ENCODE assay signal across 26 mouse cellular contexts in the genomic region with DNA sequence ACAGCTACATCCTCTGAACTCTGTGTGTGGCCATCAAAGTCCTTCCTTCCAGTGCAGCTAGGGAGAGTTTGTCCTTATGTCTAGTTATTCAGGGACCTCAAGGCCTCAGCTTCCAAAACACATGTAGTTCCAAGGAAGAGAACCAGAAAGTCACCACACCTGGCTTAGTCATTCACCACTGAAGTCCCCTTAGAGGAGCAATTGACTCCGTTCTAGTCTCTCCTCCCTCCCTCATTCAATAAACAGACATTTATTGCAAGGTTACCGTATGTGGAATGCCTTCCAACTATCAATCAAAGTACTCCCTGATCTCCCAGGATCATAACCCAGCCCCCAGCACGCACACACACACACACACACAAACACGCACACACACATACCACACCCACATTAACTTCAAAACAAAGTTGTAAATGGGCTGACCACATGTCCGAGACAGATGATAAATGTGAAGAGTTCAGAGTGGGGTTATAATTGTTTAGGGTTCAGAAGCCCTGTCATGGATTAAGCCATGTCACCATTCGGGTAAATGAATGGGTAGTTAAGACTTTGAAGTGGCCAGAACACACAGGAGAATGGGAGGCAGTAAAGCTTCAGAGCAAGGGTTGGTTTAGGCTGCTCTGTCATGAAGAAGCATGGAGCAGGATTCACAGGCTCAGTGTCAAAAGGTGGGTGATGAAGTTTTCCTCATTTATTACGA.
DNase-seq lines count a peak whose midpoint lies in the region; ATAC-seq and TF ChIP-seq lines count a peak whose summit lies in the region.
"Had no signal": no experiment of that assay in that cellular context is flagged by ENCODE, and none has a peak within 500 bp of the region (broad histone marks: within the 10 kb centered on the region; RNA-seq: fewer than 3 reads in every experiment).

No protein-coding gene starts in this region.

- no peaks in the 10 kb centered on the region for H3K36me3 ChIP-seq in neural tube, embryonic 15.5 days
- no peaks in the 10 kb centered on the region for H3K36me3 ChIP-seq in intestine, embryonic 16.5 days (ENCODE audit: control insufficient read depth, insufficient read depth, low read length)
- no peaks in the 10 kb centered on the region for H3K36me3 ChIP-seq in liver, embryonic 13.5 days
- no peaks in the 10 kb centered on the region for H3K36me3 ChIP-seq in small intestine, adult 2 months (ENCODE audit: control insufficient read depth, insufficient read depth, low read length)
- H3K36me3 ChIP-seq: embryonic facial prominence, embryonic 13.5 days; forebrain, embryonic 10.5 days; heart, embryonic 10.5 days; heart, embryonic 15.5 days; kidney, embryonic 15.5 days; limb, embryonic 12.5 days; midbrain, embryonic 13.5 days had no signal

- TF ChIP-seq POLR2A in small intestine, adult 2 months (IDR thresholded peaks at IDR 0.05; ENCODE audit: low read depth, low read length), result no peak

- no peak for ATAC-seq in neural tube, embryonic 15.5 days (ENCODE audit: low FRiP score)
- ATAC-seq in intestine, embryonic 16.5 days, result peak; percentile 51
- ATAC-seq in liver, embryonic 13.5 days (ENCODE audit: low read depth), result no peak
- ATAC-seq in granulocyte monocyte progenitor cell, adult 5-6 weeks (replicated peaks; ENCODE audit: poor library complexity, severe bottlenecking), result no peak
- ATAC-seq: forebrain, embryonic 16.5 days; hindbrain, embryonic 16.5 days; lung, postnatal 0 days had no signal

- DNase-seq in neural tube, embryonic 10.5 days (ENCODE audit: extremely low spot score, low spot score), result peak; percentile 29
- DNase-seq in liver, embryonic 13.5 days, result no peak
- DNase-seq in cerebellum, postnatal 10 days, result no peak
- DNase-seq in right cerebral cortex, adult 18-20 months, result no peak
- DNase-seq: adrenal gland, postnatal 25 days; cerebellum, adult 11-12 months; cerebellum, postnatal 14 days; gastrocnemius, postnatal 10 days; heart, adult 11 months; layer of hippocampus, adult 9-11 months; lung, adult 18-20 months had no signal

- peaks cover 3% of the 10 kb centered on the region; the same call in 1 of the 2 replicates for H3K27me3 ChIP-seq in neural tube, embryonic 15.5 days (replicated peaks)
- H3K27me3 ChIP-seq in intestine, embryonic 16.5 days (replicated peaks; ENCODE audit: control insufficient read depth, insufficient read depth, low read length), result no peaks in the 10 kb centered on the region
- H3K27me3 ChIP-seq in liver, embryonic 13.5 days, result peaks cover 10% of the 10 kb centered on the region; the same call in 1 of the 2 replicates
- no peaks in the 10 kb centered on the region for H3K27me3 ChIP-seq in small intestine, adult 2 months (ENCODE audit: control insufficient read depth, insufficient read depth, low read length)
- H3K27me3 ChIP-seq: embryonic facial prominence, embryonic 13.5 days had no signal

- no peak overlapping the region for H3K9ac ChIP-seq in neural tube, embryonic 15.5 days (replicated peaks)
- H3K9ac ChIP-seq in intestine, embryonic 16.5 days (ENCODE audit: low read depth, low read length), result no peak overlapping the region
- no peak overlapping the region for H3K9ac ChIP-seq in liver, embryonic 13.5 days
- H3K9ac ChIP-seq: embryonic facial prominence, embryonic 13.5 days; heart, embryonic 15.5 days; kidney, embryonic 15.5 days; limb, embryonic 12.5 days; midbrain, embryonic 13.5 days had no signal

- H3K27ac ChIP-seq in neural tube, embryonic 15.5 days (replicated peaks), result no peak overlapping the region
- H3K27ac ChIP-seq in intestine, embryonic 16.5 days (ENCODE audit: low read length), result peak overlapping the region; percentile 87
- peak overlapping the region; percentile 56 for H3K27ac ChIP-seq in liver, embryonic 13.5 days
- peak overlapping the region; percentile 97 for H3K27ac ChIP-seq in small intestine, adult 2 months (ENCODE audit: insufficient read depth, low read depth, low read length)
- H3K27ac ChIP-seq: heart, embryonic 15.5 days; limb, embryonic 12.5 days; midbrain, embryonic 13.5 days had no signal

- no peak for TF ChIP-seq CTCF in small intestine, adult 2 months (IDR thresholded peaks at IDR 0.05; ENCODE audit: extremely low read depth, insufficient read length, insufficient replicate concordance, low read depth, low read length)

- H3K9me3 ChIP-seq in neural tube, embryonic 15.5 days (replicated peaks), result no peaks in the 10 kb centered on the region
- no peaks in the 10 kb centered on the region for H3K9me3 ChIP-seq in intestine, embryonic 16.5 days (ENCODE audit: control insufficient read depth, low read length)
- H3K9me3 ChIP-seq in liver, embryonic 13.5 days (replicated peaks), result no peaks in the 10 kb centered on the region
- H3K9me3 ChIP-seq: embryonic facial prominence, embryonic 13.5 days; forebrain, embryonic 10.5 days; heart, embryonic 10.5 days; heart, embryonic 15.5 days; kidney, embryonic 15.5 days; limb, embryonic 12.5 days; midbrain, embryonic 13.5 days had no signal

- H3K4me2 ChIP-seq in neural tube, embryonic 15.5 days, result no peak overlapping the region
- 0 out of 2 replicates have a peak overlapping the region, but pooled peaks have one; percentile 5 for H3K4me2 ChIP-seq in intestine, embryonic 16.5 days (ENCODE audit: low read depth, low read length)
- H3K4me2 ChIP-seq in liver, embryonic 13.5 days, result no peak overlapping the region
- H3K4me2 ChIP-seq: embryonic facial prominence, embryonic 13.5 days; heart, embryonic 15.5 days; kidney, embryonic 15.5 days; limb, embryonic 12.5 days; midbrain, embryonic 13.5 days had no signal

- H3K4me1 ChIP-seq in neural tube, embryonic 15.5 days, result peaks cover 16% of the 10 kb centered on the region
- H3K4me1 ChIP-seq in intestine, embryonic 16.5 days (ENCODE audit: control insufficient read depth, insufficient read depth, low read length), result peaks cover 16% of the 10 kb centered on the region
- peaks cover 26% of the 10 kb centered on the region for H3K4me1 ChIP-seq in liver, embryonic 13.5 days (replicated peaks)
- H3K4me1 ChIP-seq in small intestine, adult 2 months (ENCODE audit: control insufficient read depth, insufficient read depth, insufficient read length, low read length), result peaks cover 43% of the 10 kb centered on the region

- WGBS in neural tube, embryonic 15.5 days, result 23% methylated on average over 7 of the region's 7 CpGs
- 33% methylated on average over 7 of the region's 7 CpGs for WGBS in intestine, embryonic 16.5 days
- WGBS in liver, embryonic 13.5 days (ENCODE audit: insufficient replicate concordance), result 38% methylated on average over 7 of the region's 7 CpGs
- WGBS in small intestine, adult 2 months, result 36% methylated on average over 7 of the region's 7 CpGs

- no peak overlapping the region for H3K4me3 ChIP-seq in neural tube, embryonic 15.5 days (replicated peaks)
- no peak overlapping the region for H3K4me3 ChIP-seq in intestine, embryonic 16.5 days (ENCODE audit: low read length)
- no peak overlapping the region for H3K4me3 ChIP-seq in liver, embryonic 13.5 days (replicated peaks)
- H3K4me3 ChIP-seq in small intestine, adult 2 months (ENCODE audit: low read depth, low read length), result no peak overlapping the region
- H3K4me3 ChIP-seq: embryonic facial prominence, embryonic 13.5 days; forebrain, embryonic 10.5 days; heart, embryonic 10.5 days; heart, embryonic 15.5 days; kidney, embryonic 15.5 days; limb, embryonic 12.5 days; megakaryocyte, embryonic 14.5 days; midbrain, embryonic 13.5 days had no signal
